Mouse (Mus musculus) small intestine, adult 2 months (tissue): ENCODE data around the gene Anapc7.

Source experiments
- CTCF ChIP-seq: fragments of 200-500 bp; IDR thresholded peaks from 2 replicates; pipeline ENCODE4 v1.5.1; 2012; ENCODE audit warnings: low read depth, mild to moderate bottlenecking, control low read depth, inconsistent platforms, low read length, moderate library complexity, mixed read lengths; ENCODE audit not compliant: insufficient replicate concordance, insufficient read length; ENCODE audit errors: extremely low read depth
- POLR2A ChIP-seq: fragments of 200-500 bp; IDR thresholded peaks from 2 replicates; pipeline ENCODE4 v1.6.1; 2012; ENCODE audit warnings: low read depth, mild to moderate bottlenecking, control low read depth, inconsistent platforms, low read length, moderate library complexity

GRCm38 (mm10) chr5:122405537-122405936 is 16.0 kb upstream of the Anapc7 start:
- TF ChIP-seq POLR2A (no peak), CTCF (no peak)
